Mouse (Mus musculus): ENCODE data around the gene Arhgef3. TPM values are rescaled to one million over a fixed set of nuclear protein-coding genes. Genes with fewer than 3 reads are reported as not detected.

Gene Arhgef3
- polyA plus RNA-seq, 1 experiment from 2014 or later = 8.6 TPM

GRCm38 (mm10) chr14:27173178-27173803 is 58.6 kb downstream of the Arhgef3 start:
- Histone ChIP-seq H3K4me3 (no peak overlapping the region), H3K9me3 (no peaks in the 10 kb centered on the region), H3K36me3 (no peaks in the 10 kb centered on the region), H3K27ac (no peak overlapping the region), H3K27me3 (ENCODE audit: insufficient read depth, poor library complexity, severe bottlenecking) (peaks cover 25% of the 10 kb centered on the region), H3K4me1 (peaks cover 25% of the 10 kb centered on the region)
- 87% methylated on average over 10 of the region's 10 CpGs for WGBS
- no peak for DNase-seq (ENCODE audit: low spot score)

GRCm38 (mm10) chr14:27174188-27174786 is 59.6 kb downstream of the Arhgef3 start:
- no peak for DNase-seq (ENCODE audit: low spot score)
- peaks cover 24% of the 10 kb centered on the region for H3K4me1 ChIP-seq
- no peaks in the 10 kb centered on the region for H3K9me3 ChIP-seq
- 65% methylated on average over 6 of the region's 6 CpGs for WGBS
- no peak overlapping the region for H3K4me3 ChIP-seq
- no peaks in the 10 kb centered on the region for H3K36me3 ChIP-seq
- no peak overlapping the region for H3K27ac ChIP-seq
- H3K27me3 ChIP-seq (ENCODE audit: insufficient read depth, poor library complexity, severe bottlenecking) = peaks cover 28% of the 10 kb centered on the region

GRCm38 (mm10) chr14:27174831-27175301 is 60.2 kb downstream of the Arhgef3 start:
- Histone ChIP-seq H3K4me1 (peaks cover 24% of the 10 kb centered on the region), H3K4me3 (no peak overlapping the region), H3K9me3 (no peaks in the 10 kb centered on the region), H3K36me3 (no peaks in the 10 kb centered on the region), H3K27ac (no peak overlapping the region), H3K27me3 (ENCODE audit: insufficient read depth, poor library complexity, severe bottlenecking) (peaks cover 28% of the 10 kb centered on the region)
- no peak for DNase-seq (ENCODE audit: low spot score)
- 77% methylated on average over 12 of the region's 12 CpGs for WGBS

GRCm38 (mm10) chr14:27175343-27175742 is 60.6 kb downstream of the Arhgef3 start:
- WGBS = 81% methylated on average over 11 of the region's 11 CpGs
- Histone ChIP-seq H3K4me1 (peaks cover 24% of the 10 kb centered on the region), H3K27ac (no peak overlapping the region)

GRCm38 (mm10) chr14:27177800-27178559 is 63.3 kb downstream of the Arhgef3 start:
- Histone ChIP-seq H3K4me1 (peaks cover 31% of the 10 kb centered on the region), H3K27ac (0 out of 2 replicates have a peak overlapping the region, but pooled peaks have one; percentile 10), H3K9me3 (no peaks in the 10 kb centered on the region), H3K4me3 (no peak overlapping the region), H3K36me3 (no peaks in the 10 kb centered on the region), H3K27me3 (ENCODE audit: insufficient read depth, poor library complexity, severe bottlenecking) (peaks cover 15% of the 10 kb centered on the region)
- 78% methylated on average over 8 of the region's 8 CpGs for whole genome bisulfite sequencing
- DNase-seq (ENCODE audit: low spot score) = no peak

More at GRCm38 (mm10) chr14:27175343-27175742, 60.6 kb downstream of the Arhgef3 start:
- DNase-seq (ENCODE audit: low spot score) = no peak
- Histone ChIP-seq H3K4me3 (no peak overlapping the region), H3K36me3 (no peaks in the 10 kb centered on the region), H3K27me3 (ENCODE audit: insufficient read depth, poor library complexity, severe bottlenecking) (peaks cover 28% of the 10 kb centered on the region), H3K9me3 (no peaks in the 10 kb centered on the region)

GRCm38 (mm10) chr14:27178560-27178920 is 63.8 kb downstream of the Arhgef3 start:
- Histone ChIP-seq H3K4me3 (no peak overlapping the region), H3K9me3 (no peaks in the 10 kb centered on the region), H3K27ac (0 out of 2 replicates have a peak overlapping the region, but pooled peaks have one; percentile 10), H3K36me3 (no peaks in the 10 kb centered on the region), H3K27me3 (ENCODE audit: insufficient read depth, poor library complexity, severe bottlenecking) (peaks cover 14% of the 10 kb centered on the region; the same call in 1 of the 2 replicates), H3K4me1 (peaks cover 30% of the 10 kb centered on the region)
- 81% methylated on average over 8 of the region's 8 CpGs for WGBS
- no peak for DNase-seq (ENCODE audit: low spot score)

GRCm38 (mm10) chr14:27179771-27180170 is 65.1 kb downstream of the Arhgef3 start:
- no peak for DNase-seq (ENCODE audit: low spot score)
- Histone ChIP-seq H3K9me3 (no peaks in the 10 kb centered on the region), H3K36me3 (no peaks in the 10 kb centered on the region), H3K4me3 (no peak overlapping the region), H3K4me1 (peaks cover 30% of the 10 kb centered on the region), H3K27ac (no peak overlapping the region), H3K27me3 (ENCODE audit: insufficient read depth, poor library complexity, severe bottlenecking) (peaks cover 13% of the 10 kb centered on the region; the same call in 1 of the 2 replicates)
- WGBS = 73% methylated on average over 7 of the region's 7 CpGs

- H3K27me3 ChIP-seq (ENCODE audit: insufficient read depth, poor library complexity, severe bottlenecking) = 0 out of 2 replicates have a peak, but pooled peaks cover 6% of the 10 kb centered on the region
- H3K36me3 ChIP-seq = no peaks in the 10 kb centered on the region
- WGBS = 34% methylated on average over 11 of the region's 11 CpGs
- peaks cover 30% of the 10 kb centered on the region for H3K4me1 ChIP-seq
- DNase-seq (ENCODE audit: low spot score) = no peak
- no peaks in the 10 kb centered on the region for H3K9me3 ChIP-seq
- H3K4me3 ChIP-seq = no peak overlapping the region
- H3K27ac ChIP-seq = peak overlapping the region; percentile 65; the same call in 1 of the 2 replicates
These were observed 67.4 kb downstream of the Arhgef3 start for GRCm38 (mm10) chr14:27182059-27182458.

- 57% methylated on average over 11 of the region's 11 CpGs for WGBS
- peak overlapping the region; percentile 65 for H3K27ac ChIP-seq
- no peak for DNase-seq (ENCODE audit: low spot score)
These were observed 68.1 kb downstream of the Arhgef3 start for GRCm38 (mm10) chr14:27182646-27183438.

GRCm38 (mm10) chr14:27183501-27184230 is 69.0 kb downstream of the Arhgef3 start:
- Histone ChIP-seq H3K4me1 (peaks cover 24% of the 10 kb centered on the region), H3K27me3 (ENCODE audit: insufficient read depth, poor library complexity, severe bottlenecking) (no peaks in the 10 kb centered on the region), H3K4me3 (no peak overlapping the region), H3K27ac (0 out of 2 replicates have a peak overlapping the region, but pooled peaks have one; percentile 65), H3K9me3 (no peaks in the 10 kb centered on the region), H3K36me3 (no peaks in the 10 kb centered on the region)
- 56% methylated on average over 16 of the region's 16 CpGs for WGBS
- no peak for DNase-seq (ENCODE audit: low spot score)

More at GRCm38 (mm10) chr14:27182646-27183438, 68.1 kb downstream of the Arhgef3 start:
- H3K4me1 ChIP-seq = peaks cover 30% of the 10 kb centered on the region
- no peaks in the 10 kb centered on the region for H3K9me3 ChIP-seq
- H3K36me3 ChIP-seq = no peaks in the 10 kb centered on the region
- H3K4me3 ChIP-seq = no peak overlapping the region
- 0 out of 2 replicates have a peak, but pooled peaks cover 6% of the 10 kb centered on the region for H3K27me3 ChIP-seq (ENCODE audit: insufficient read depth, poor library complexity, severe bottlenecking)

- DNase-seq (ENCODE audit: low spot score) = no peak
- H3K9me3 ChIP-seq = no peaks in the 10 kb centered on the region
- H3K27ac ChIP-seq = no peak overlapping the region
- H3K4me3 ChIP-seq = no peak overlapping the region
- peaks cover 25% of the 10 kb centered on the region for H3K4me1 ChIP-seq
- no peaks in the 10 kb centered on the region for H3K27me3 ChIP-seq (ENCODE audit: insufficient read depth, poor library complexity, severe bottlenecking)
- WGBS = 36% methylated on average over 5 of the region's 5 CpGs
- no peaks in the 10 kb centered on the region for H3K36me3 ChIP-seq
These were observed 71.2 kb downstream of the Arhgef3 start for GRCm38 (mm10) chr14:27185902-27186301.

GRCm38 (mm10) chr14:27186596-27186995 is 71.9 kb downstream of the Arhgef3 start:
- DNase-seq (ENCODE audit: low spot score) = no peak
- no peak overlapping the region for H3K27ac ChIP-seq
- no peaks in the 10 kb centered on the region for H3K27me3 ChIP-seq (ENCODE audit: insufficient read depth, poor library complexity, severe bottlenecking)
- H3K4me3 ChIP-seq = no peak overlapping the region
- WGBS = 65% methylated on average over 4 of the region's 4 CpGs
- no peaks in the 10 kb centered on the region for H3K36me3 ChIP-seq
- no peaks in the 10 kb centered on the region for H3K9me3 ChIP-seq
- peaks cover 22% of the 10 kb centered on the region for H3K4me1 ChIP-seq

All from heart, embryonic 10.5 days (tissue).